8 mouse cellular contexts compared by ENCODE assay signal in genomic region chr8:109464451-109464891, GRCm38 (mm10). TPM values are rescaled to one million over a fixed set of nuclear protein-coding genes. Genes with fewer than 3 reads are reported as not detected.
DNase-seq lines count a peak whose midpoint lies in the region; ATAC-seq and TF ChIP-seq lines count a peak whose summit lies in the region.

No protein-coding gene starts in this region.

- H3K9me3 ChIP-seq in embryonic facial prominence, embryonic 11.5 days (replicated peaks; ENCODE audit: control insufficient read depth, low read length) = no peaks in the 10 kb centered on the region
- H3K9me3 ChIP-seq in hindbrain, embryonic 13.5 days = no peaks in the 10 kb centered on the region
- H3K9me3 ChIP-seq in neural tube, embryonic 12.5 days = no peaks in the 10 kb centered on the region

- H3K27ac ChIP-seq in embryonic facial prominence, embryonic 11.5 days (replicated peaks; ENCODE audit: low read depth, low read length) = no peak overlapping the region; the same call in 1 of the 2 replicates
- peak overlapping the region; percentile 97 for H3K27ac ChIP-seq in hindbrain, embryonic 13.5 days
- H3K27ac ChIP-seq in neural tube, embryonic 12.5 days = peak overlapping the region; percentile 80
- no peak overlapping the region for H3K27ac ChIP-seq in thymus, adult 2 months (ENCODE audit: control insufficient read depth, insufficient read depth, low read length)

- H3K36me3 ChIP-seq in embryonic facial prominence, embryonic 11.5 days (replicated peaks; ENCODE audit: control insufficient read depth, insufficient read depth, low read depth, low read length) = no peaks in the 10 kb centered on the region
- H3K36me3 ChIP-seq in hindbrain, embryonic 13.5 days = no peaks in the 10 kb centered on the region
- no peaks in the 10 kb centered on the region for H3K36me3 ChIP-seq in neural tube, embryonic 12.5 days
- H3K36me3 ChIP-seq in thymus, adult 2 months (ENCODE audit: control insufficient read depth, insufficient read depth, low read length) = no peaks in the 10 kb centered on the region

- WGBS in embryonic facial prominence, embryonic 11.5 days = 38% methylated on average over 15 of the region's 15 CpGs
- WGBS in hindbrain, embryonic 13.5 days = 20% methylated on average over 15 of the region's 15 CpGs
- WGBS in neural tube, embryonic 12.5 days = 23% methylated on average over 15 of the region's 15 CpGs
- 37% methylated on average over 15 of the region's 15 CpGs for WGBS in thymus, adult 2 months

- ATAC-seq in embryonic facial prominence, embryonic 11.5 days (replicated peaks; ENCODE audit: insufficient number of reproducible peaks, low FRiP score, low TSS enrichment, low read depth) = peak; percentile 80; the same call in 1 of the 2 replicates
- ATAC-seq in hindbrain, embryonic 13.5 days (ENCODE audit: low FRiP score) = peak; percentile 64
- peak; percentile 55; the same call in 1 of the 2 replicates for ATAC-seq in neural tube, embryonic 12.5 days (ENCODE audit: low FRiP score, low read depth)

- H3K4me2 ChIP-seq in embryonic facial prominence, embryonic 11.5 days (ENCODE audit: low read depth, low read length) = peak overlapping the region; percentile 11; the same call in 1 of the 2 replicates
- peak overlapping the region; percentile 46 for H3K4me2 ChIP-seq in hindbrain, embryonic 13.5 days
- peak overlapping the region; percentile 51 for H3K4me2 ChIP-seq in neural tube, embryonic 12.5 days (replicated peaks)

- DNase-seq in kidney, adult 9 months = peak; percentile 5
- DNase-seq in kidney, adult 11 months = no peak
- peak; percentile 89 for DNase-seq in embryonic facial prominence, embryonic 11.5 days (ENCODE audit: low spot score)
- DNase-seq in left cerebral cortex, postnatal 10 days (ENCODE audit: extremely low spot score in 1 of 2, low spot score in 2 of 2) = peak; percentile 54 to 75
- no peak for DNase-seq in thymus, adult 2 months
- DNase-seq in thymus, adult 18-20 months = no peak

- intact Hi-C loops in left cerebral cortex, postnatal 10 days (cut with DNase I) = no loop called here

- H3K27me3 ChIP-seq in embryonic facial prominence, embryonic 11.5 days (ENCODE audit: control insufficient read depth, insufficient read depth, low read length) = no peaks in the 10 kb centered on the region
- H3K27me3 ChIP-seq in hindbrain, embryonic 13.5 days = no peaks in the 10 kb centered on the region
- H3K27me3 ChIP-seq in neural tube, embryonic 12.5 days (replicated peaks) = no peaks in the 10 kb centered on the region
- no peaks in the 10 kb centered on the region for H3K27me3 ChIP-seq in thymus, adult 2 months (ENCODE audit: control insufficient read depth, insufficient read depth, low read length)

- H3K4me3 ChIP-seq in embryonic facial prominence, embryonic 11.5 days (ENCODE audit: low read depth, low read length) = no peak overlapping the region
- peak overlapping the region; percentile 15 for H3K4me3 ChIP-seq in hindbrain, embryonic 13.5 days
- H3K4me3 ChIP-seq in neural tube, embryonic 12.5 days = no peak overlapping the region
- H3K4me3 ChIP-seq in thymus, adult 2 months (ENCODE audit: control insufficient read depth, insufficient read depth, low read length) = no peak overlapping the region

- no peak overlapping the region for H3K9ac ChIP-seq in embryonic facial prominence, embryonic 11.5 days (replicated peaks; ENCODE audit: low read length)
- peak overlapping the region; percentile 66 for H3K9ac ChIP-seq in hindbrain, embryonic 13.5 days
- no peak overlapping the region for H3K9ac ChIP-seq in neural tube, embryonic 12.5 days

- H3K4me1 ChIP-seq in embryonic facial prominence, embryonic 11.5 days (ENCODE audit: control insufficient read depth, insufficient read depth, low read length) = peaks cover 6% of the 10 kb centered on the region
- peaks cover 72% of the 10 kb centered on the region for H3K4me1 ChIP-seq in hindbrain, embryonic 13.5 days (replicated peaks)
- peaks cover 40% of the 10 kb centered on the region for H3K4me1 ChIP-seq in neural tube, embryonic 12.5 days
- H3K4me1 ChIP-seq in thymus, adult 2 months (replicated peaks; ENCODE audit: control insufficient read depth, insufficient read depth, low read length) = no peaks in the 10 kb centered on the region

- TF ChIP-seq POLR2A in thymus, adult 2 months (IDR thresholded peaks at IDR 0.05; ENCODE audit: control insufficient read depth, extremely low read depth, insufficient read depth, low read length, poor library complexity) = no peak

- no peak for TF ChIP-seq CTCF in thymus, adult 2 months (IDR thresholded peaks at IDR 0.05; ENCODE audit: borderline replicate concordance, control insufficient read depth, extremely low read depth, insufficient read depth, low read length, poor library complexity)

RNA-seq across cellular contexts. Expression of gene Pmfbp1, which starts 29.4 kb away (rescaled TPM):
- polyA plus RNA-seq in embryonic facial prominence, embryonic 11.5 days (2014; fragmentation: Nextera tagmentation; extraction: Ambion mirVana) = 0.17 and 0.64 TPM in 2 replicates
- 2.4 and 3.4 TPM in 2 replicates for polyA plus RNA-seq in hindbrain, embryonic 13.5 days (2015; fragmentation: Nextera tagmentation; extraction: Ambion mirVana)
- under 1 TPM; 0.22 to 0.58 TPM for total RNA-seq in left cerebral cortex, postnatal 10 days (2021)
- 1.7 and 1.8 TPM in 2 replicates for polyA plus RNA-seq in neural tube, embryonic 12.5 days (2016; fragmentation: Nextera tagmentation; extraction: Ambion mirVana)
- polyA plus RNA-seq in thymus, adult 2 months (2012; rRNA removed) = not detected in 2 replicates

Comparison
In these comparisons a context has a peak if more than half of its experiments do, and no peak if none do; other contexts are left out.
1. DNase-seq: peak in kidney, adult 9 months (single experiment), embryonic facial prominence, embryonic 11.5 days (single experiment) and left cerebral cortex, postnatal 10 days (2 of 2); none in kidney, adult 11 months (single experiment), thymus, adult 2 months (single experiment) and thymus, adult 18-20 months (0 of 2).
2. H3K27ac ChIP-seq: peak in hindbrain, embryonic 13.5 days (single experiment) and neural tube, embryonic 12.5 days (single experiment); none in embryonic facial prominence, embryonic 11.5 days (single experiment) and thymus, adult 2 months (single experiment).
3. Peak in every context shown above with its lines, with median percentiles within 50 percentile points of each other: ATAC-seq and H3K4me2 ChIP-seq.